Mouse (Mus musculus): ENCODE data around the gene Zfp367. TPM values are rescaled to one million over a fixed set of nuclear protein-coding genes. Genes with fewer than 3 reads are reported as not detected.

The Zfp367 gene
- total and polyA plus RNA-seq, 3 experiments = 12.6 to 33.7 (median 23.8) TPM

DNA sequence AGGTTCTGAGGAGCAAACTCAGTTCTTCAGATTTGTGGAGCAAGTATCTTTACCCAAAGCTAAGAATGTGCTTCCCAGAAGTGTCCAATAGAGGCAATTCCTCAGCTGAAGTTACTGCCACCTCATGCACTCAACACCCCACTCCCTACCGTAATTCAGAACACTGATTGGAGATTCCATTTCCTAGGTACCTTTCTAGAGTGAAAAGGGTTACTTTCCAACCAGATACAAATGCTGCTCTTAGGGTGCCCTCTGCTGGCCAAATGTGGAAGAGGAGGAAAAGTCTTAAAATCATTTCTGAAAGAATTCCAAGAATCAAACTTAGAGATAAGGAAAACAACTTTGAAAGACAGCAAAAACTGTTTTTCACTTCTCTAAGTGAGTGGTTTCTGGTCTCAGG is 59.7 kb downstream of the Zfp367 start:
- dilution Hi-C loops (cut with MboI; ENCODE audit: extremely low pct_ligation_motif_present, extremely low pct_unique_long_range_greater_than_20kb, low sequenced_read_pairs) = no loop called here
- no peaks in the 10 kb centered on the region for H3K9me3 ChIP-seq (replicated peaks; ENCODE audit: low read length)
- no peak overlapping the region for H3K9ac ChIP-seq (ENCODE audit: insufficient read depth, low read depth)
- peak overlapping the region; percentile 29; the same call in 1 of the 2 replicates for H3K4me2 ChIP-seq (ENCODE audit: insufficient read depth, low read depth, poor library complexity, severe bottlenecking)
- TF ChIP-seq SMC3 (IDR thresholded peaks at IDR 0.05; ENCODE audit: low read depth, low read length) (peak; percentile 53), CTCF (conservative IDR thresholded peaks at IDR 0.05 in 1 of 2, IDR thresholded peaks at IDR 0.05 in 1 of 2; ENCODE audit: low read depth in 2 of 2, low read length in 2 of 2) (peak; percentile 64 to 85), MAZ (IDR thresholded peaks at IDR 0.05; ENCODE audit: low read depth, low read length) (no peak), SIN3A (IDR thresholded peaks at IDR 0.05; ENCODE audit: low read length) (no peak), TBP (conservative IDR thresholded peaks at IDR 0.05; ENCODE audit: low read depth, low read length) (no peak), RAD21 (IDR thresholded peaks at IDR 0.05; ENCODE audit: low read depth, low read length) (peak; percentile 90)
- H3K36me3 ChIP-seq (replicated peaks in 1 of 2; ENCODE audit: control insufficient read depth in 1 of 2, insufficient read depth in 1 of 2, low read length in 1 of 2) = peaks cover 0 to 10% of the 10 kb centered on the region in 2 experiments
- in situ Hi-C loops (cut with MboI; ENCODE audit: low pct_ligation_motif_present, low pct_unique_long_range_greater_than_20kb, low sequenced_read_pairs) = no loop called here
- no peak overlapping the region for H3K27ac ChIP-seq (ENCODE audit: insufficient read depth, low read depth)
- H3K79me2 ChIP-seq (replicated peaks; ENCODE audit: control insufficient read depth, extremely low read depth, insufficient read depth, poor library complexity, severe bottlenecking) = no peaks in the 10 kb centered on the region
- H3K4me3 ChIP-seq (replicated peaks in 1 of 3; ENCODE audit: low read depth in 2 of 3, low read length in 2 of 3, poor library complexity in 1 of 3) = no peak overlapping the region
- no peaks in the 10 kb centered on the region for H3K27me3 ChIP-seq (replicated peaks)
- H3K4me1 ChIP-seq (ENCODE audit: control insufficient read depth in 1 of 2, insufficient read depth in 2 of 2) = no peaks in the 10 kb centered on the region
- peak; percentile 55 for DNase-seq (ENCODE audit: extremely low read depth)

DNA sequence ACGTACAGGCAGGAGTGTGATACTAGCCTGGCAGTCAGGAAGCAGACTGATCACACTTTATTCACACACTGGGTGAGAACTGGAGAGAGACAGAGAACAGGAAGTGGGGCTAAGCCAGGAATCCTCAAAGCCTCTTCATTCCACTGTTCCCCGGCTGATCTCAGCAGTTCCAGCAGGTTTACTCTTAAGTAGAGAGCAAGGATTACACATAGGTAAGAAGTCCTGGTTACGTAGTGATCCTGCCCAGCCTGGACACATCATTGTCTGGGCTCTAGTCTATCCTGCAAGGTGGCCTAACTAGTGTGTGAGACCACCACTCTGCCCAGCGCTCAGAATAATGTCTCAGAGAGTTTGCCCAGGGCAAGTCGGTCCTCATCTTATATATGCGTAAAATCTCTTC is 60.2 kb downstream of the Zfp367 start:
- no peaks in the 10 kb centered on the region for H3K4me1 ChIP-seq (ENCODE audit: control insufficient read depth in 1 of 2, insufficient read depth in 2 of 2)
- TF ChIP-seq MAFK (IDR thresholded peaks at IDR 0.05; ENCODE audit: insufficient replicate concordance, low read length) = no peak
- TF ChIP-seq MAZ (IDR thresholded peaks at IDR 0.05; ENCODE audit: low read depth, low read length) = no peak
- TF ChIP-seq RCOR1 (conservative IDR thresholded peaks at IDR 0.05; ENCODE audit: low read depth, low read length) = no peak
- no peak for TF ChIP-seq NRF1 (IDR thresholded peaks at IDR 0.05; ENCODE audit: low read depth, low read length)
- TF ChIP-seq CHD1 (IDR thresholded peaks at IDR 0.05; ENCODE audit: low read depth, low read length) = no peak
- TF ChIP-seq GABPA (IDR thresholded peaks at IDR 0.05; ENCODE audit: insufficient replicate concordance, low read depth, low read length) = no peak
- TF ChIP-seq MYC (IDR thresholded peaks at IDR 0.05; ENCODE audit: low read depth, low read length) = no peak
- TF ChIP-seq EP300 (IDR thresholded peaks at IDR 0.05; ENCODE audit: low read length) = no peak
- no peak for TF ChIP-seq JUN (IDR thresholded peaks at IDR 0.05; ENCODE audit: insufficient read depth, low read depth, low read length)
- TF ChIP-seq ZMIZ1 (IDR thresholded peaks at IDR 0.05; ENCODE audit: low read depth, low read length) = no peak
- no peak for TF ChIP-seq USF2 (conservative IDR thresholded peaks at IDR 0.05; ENCODE audit: low read depth, low read length)
- no peak for TF ChIP-seq PAX5 (IDR thresholded peaks at IDR 0.05; ENCODE audit: low read length)
- TF ChIP-seq MXI1 (IDR thresholded peaks at IDR 0.05; ENCODE audit: low read depth, low read length) = no peak
- TF ChIP-seq SIN3A (IDR thresholded peaks at IDR 0.05; ENCODE audit: low read length) = no peak
- no peak for TF ChIP-seq CTCF (conservative IDR thresholded peaks at IDR 0.05 in 1 of 2, IDR thresholded peaks at IDR 0.05 in 1 of 2; ENCODE audit: low read depth in 2 of 2, low read length in 2 of 2)
- no peak for TF ChIP-seq RAD21 (IDR thresholded peaks at IDR 0.05; ENCODE audit: low read depth, low read length)
- TF ChIP-seq ETS1 (conservative IDR thresholded peaks at IDR 0.05; ENCODE audit: low read depth, low read length) = no peak
- no peak for TF ChIP-seq POLR2A (IDR thresholded peaks at IDR 0.05; ENCODE audit: low read depth, low read length)
- TF ChIP-seq TCF12 (IDR thresholded peaks at IDR 0.05; ENCODE audit: low read depth, low read length) = no peak
- dilution Hi-C loops (cut with MboI; ENCODE audit: extremely low pct_ligation_motif_present, extremely low pct_unique_long_range_greater_than_20kb, low sequenced_read_pairs) (no loop called here), in situ Hi-C loops (cut with MboI; ENCODE audit: low pct_ligation_motif_present, low pct_unique_long_range_greater_than_20kb, low sequenced_read_pairs) (no loop called here)
- no peak for DNase-seq (ENCODE audit: extremely low read depth)
- no peaks in the 10 kb centered on the region for H3K9me3 ChIP-seq (replicated peaks; ENCODE audit: low read length)
- no peak overlapping the region for H3K9ac ChIP-seq (ENCODE audit: insufficient read depth, low read depth)
- H3K27me3 ChIP-seq (replicated peaks) = no peaks in the 10 kb centered on the region
- peaks cover 0 to 7% of the 10 kb centered on the region in 2 experiments for H3K36me3 ChIP-seq (replicated peaks in 1 of 2; ENCODE audit: control insufficient read depth in 1 of 2, insufficient read depth in 1 of 2, low read length in 1 of 2)
- H3K27ac ChIP-seq (ENCODE audit: insufficient read depth, low read depth) = no peak overlapping the region
- no peak overlapping the region for H3K4me3 ChIP-seq (replicated peaks in 1 of 3; ENCODE audit: low read depth in 2 of 3, low read length in 2 of 3, poor library complexity in 1 of 3)
- H3K79me2 ChIP-seq (replicated peaks; ENCODE audit: control insufficient read depth, extremely low read depth, insufficient read depth, poor library complexity, severe bottlenecking) = no peaks in the 10 kb centered on the region
- no peak overlapping the region for H3K4me2 ChIP-seq (ENCODE audit: insufficient read depth, low read depth, poor library complexity, severe bottlenecking)
